ENCODE assay signal across 25 mouse cellular contexts in the genomic region with DNA sequence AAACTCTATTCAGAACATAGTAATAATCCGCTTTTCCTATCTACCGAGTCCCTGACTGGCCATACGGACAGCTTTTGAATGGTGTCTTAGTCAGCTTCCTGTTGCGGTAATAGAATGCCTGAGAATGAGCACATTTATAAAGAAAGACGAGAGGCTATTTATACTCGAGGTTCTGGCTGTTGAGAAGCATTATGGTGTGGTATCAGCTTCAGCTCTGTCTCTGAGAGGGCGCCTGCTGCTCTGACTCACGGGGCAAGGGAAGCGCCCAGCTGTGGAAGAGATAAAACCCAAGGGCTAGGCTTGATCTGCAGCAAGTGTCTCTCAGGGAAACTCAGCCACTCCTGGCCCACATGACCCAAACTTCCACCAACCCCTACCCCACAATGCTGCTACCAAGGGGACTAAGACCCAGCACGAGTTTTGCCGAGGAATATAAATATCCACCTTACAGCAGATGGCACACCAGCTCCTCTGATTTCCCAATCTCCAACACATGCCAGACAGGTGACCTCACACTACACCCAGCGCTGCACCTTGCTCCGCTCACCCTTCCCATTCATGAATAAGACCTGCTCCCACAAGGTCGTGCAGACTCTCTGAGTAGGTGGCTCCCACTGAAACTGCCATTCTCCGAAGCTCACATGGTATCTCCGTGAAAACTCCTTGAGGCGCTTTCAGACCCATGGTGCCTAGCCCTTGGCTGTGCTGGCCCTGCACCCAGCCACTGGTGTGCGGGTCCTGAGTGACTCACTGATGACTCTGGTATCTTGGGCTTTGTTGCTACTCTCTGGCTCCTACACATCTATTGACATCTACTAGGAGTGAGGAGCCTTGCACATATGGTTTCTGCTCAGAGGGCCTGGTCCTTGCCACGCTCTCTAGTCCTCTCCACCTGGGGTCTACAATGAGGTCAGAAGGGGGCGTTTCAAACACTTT. TPM values are rescaled to one million over a fixed set of nuclear protein-coding genes. Genes with fewer than 3 reads are reported as not detected.
DNase-seq lines count a peak whose midpoint lies in the region; ATAC-seq and TF ChIP-seq lines count a peak whose summit lies in the region.
"Had no signal": no experiment of that assay in that cellular context is flagged by ENCODE, and none has a peak within 500 bp of the region (broad histone marks: within the 10 kb centered on the region; RNA-seq: fewer than 3 reads in every experiment).

No protein-coding gene starts in this region.

- H3K27ac ChIP-seq in heart, embryonic 15.5 days = no peak overlapping the region
- H3K27ac ChIP-seq in forebrain, embryonic 16.5 days (ENCODE audit: low read length) = no peak overlapping the region
- H3K27ac ChIP-seq: embryonic facial prominence, embryonic 15.5 days; hindbrain, embryonic 15.5 days; limb, embryonic 12.5 days; liver, embryonic 12.5 days; lung, embryonic 15.5 days; midbrain, embryonic 15.5 days had no signal

- no peak for TF ChIP-seq CTCF in C2C12 (IDR thresholded peaks at IDR 0.05; ENCODE audit: control insufficient read depth, insufficient read depth, insufficient read length)

- H3K9ac ChIP-seq in heart, embryonic 15.5 days = no peak overlapping the region
- no peak overlapping the region for H3K9ac ChIP-seq in forebrain, embryonic 16.5 days (replicated peaks; ENCODE audit: low read depth, low read length)
- H3K9ac ChIP-seq: embryonic facial prominence, embryonic 15.5 days; hindbrain, embryonic 15.5 days; limb, embryonic 12.5 days; liver, embryonic 12.5 days; lung, embryonic 15.5 days; midbrain, embryonic 15.5 days had no signal

- no peaks in the 10 kb centered on the region for H3K27me3 ChIP-seq in heart, embryonic 15.5 days
- no peaks in the 10 kb centered on the region for H3K27me3 ChIP-seq in C2C12 (ENCODE audit: control insufficient read depth, insufficient read depth, insufficient read length)
- H3K27me3 ChIP-seq in forebrain, embryonic 16.5 days (replicated peaks; ENCODE audit: control insufficient read depth, insufficient read depth, low read length) = no peaks in the 10 kb centered on the region
- H3K27me3 ChIP-seq: embryonic facial prominence, embryonic 15.5 days; hindbrain, embryonic 15.5 days; limb, embryonic 12.5 days; liver, embryonic 12.5 days; lung, embryonic 15.5 days; midbrain, embryonic 15.5 days had no signal

- H3K4me3 ChIP-seq in heart, embryonic 15.5 days = no peak overlapping the region
- H3K4me3 ChIP-seq in C2C12 (ENCODE audit: insufficient read depth, poor library complexity, severe bottlenecking) = no peak overlapping the region
- H3K4me3 ChIP-seq in forebrain, embryonic 16.5 days (replicated peaks; ENCODE audit: low read length) = no peak overlapping the region
- H3K4me3 ChIP-seq: embryonic facial prominence, embryonic 15.5 days; hindbrain, embryonic 15.5 days; limb, embryonic 12.5 days; liver, embryonic 12.5 days; lung, embryonic 15.5 days; megakaryocyte, embryonic 14.5 days; midbrain, embryonic 15.5 days had no signal

- DNase-seq in heart, adult 9 months (ENCODE audit: low spot score in 2 of 2) = no peak
- peak; percentile 55 for DNase-seq in 3134 (ENCODE audit: extremely low read depth, insufficient read length, low spot score)
- DNase-seq in left cerebral cortex, adult 9 months (ENCODE audit: low spot score in 2 of 2) = no peak
- DNase-seq: adrenal gland, adult 8-10 months; cerebellum, postnatal 10 days; gastrocnemius, postnatal 10 days; heart, adult 18-20 months; kidney, adult 11 months; retina, postnatal 1 day; right cerebral cortex, postnatal 4 days had no signal

- H3K79me2 ChIP-seq in C2C12 (ENCODE audit: control insufficient read depth, insufficient read depth) = no peaks in the 10 kb centered on the region

- H3K9me3 ChIP-seq in heart, embryonic 15.5 days (replicated peaks) = no peaks in the 10 kb centered on the region
- H3K9me3 ChIP-seq in forebrain, embryonic 16.5 days (ENCODE audit: control insufficient read depth, low read length) = no peaks in the 10 kb centered on the region
- H3K9me3 ChIP-seq: embryonic facial prominence, embryonic 15.5 days; hindbrain, embryonic 15.5 days; liver, embryonic 12.5 days; lung, embryonic 15.5 days; midbrain, embryonic 15.5 days had no signal

- no peak overlapping the region for H3ac ChIP-seq in C2C12 (ENCODE audit: control insufficient read depth, insufficient read length, low read depth)

- peak; percentile 43 for ATAC-seq in heart, embryonic 15.5 days (replicated peaks; ENCODE audit: insufficient number of reproducible peaks, insufficient read depth, low FRiP score, low read depth)
- ATAC-seq in megakaryocyte progenitor cell, adult 5-6 weeks (replicated peaks; ENCODE audit: poor library complexity) = 0 out of 2 replicates have a peak, but pooled peaks have one; percentile 20
- ATAC-seq in forebrain, embryonic 16.5 days = no peak
- ATAC-seq: liver, embryonic 12.5 days; midbrain, embryonic 15.5 days had no signal

- H3K36me3 ChIP-seq in heart, embryonic 15.5 days = no peaks in the 10 kb centered on the region
- H3K36me3 ChIP-seq in C2C12 (ENCODE audit: control insufficient read depth, insufficient read depth) = no peaks in the 10 kb centered on the region
- H3K36me3 ChIP-seq in forebrain, embryonic 16.5 days (ENCODE audit: control insufficient read depth, insufficient read depth) = no peaks in the 10 kb centered on the region
- H3K36me3 ChIP-seq: embryonic facial prominence, embryonic 15.5 days; G1E; hindbrain, embryonic 15.5 days; limb, embryonic 12.5 days; liver, embryonic 12.5 days; lung, embryonic 15.5 days; midbrain, embryonic 15.5 days had no signal

- H3K4me2 ChIP-seq in heart, embryonic 15.5 days = no peak overlapping the region
- H3K4me2 ChIP-seq in forebrain, embryonic 16.5 days (ENCODE audit: low read length) = no peak overlapping the region
- H3K4me2 ChIP-seq: embryonic facial prominence, embryonic 15.5 days; hindbrain, embryonic 15.5 days; limb, embryonic 12.5 days; liver, embryonic 12.5 days; lung, embryonic 15.5 days; midbrain, embryonic 15.5 days had no signal

- H3K4me1 ChIP-seq in heart, embryonic 15.5 days (replicated peaks) = peaks cover 6% of the 10 kb centered on the region
- H3K4me1 ChIP-seq in forebrain, embryonic 16.5 days (replicated peaks; ENCODE audit: control insufficient read depth, insufficient read depth, low read length) = peaks cover 19% of the 10 kb centered on the region
- H3K4me1 ChIP-seq: liver, embryonic 12.5 days had no signal

- WGBS in heart, embryonic 15.5 days = 48% methylated on average over 20 of the region's 20 CpGs
- 85% methylated on average over 20 of the region's 20 CpGs for WGBS in forebrain, embryonic 16.5 days

- no peaks in the 10 kb centered on the region for H3K79me3 ChIP-seq in C2C12 (ENCODE audit: low read depth)

TF ChIP-seq in C2C12, 6 proteins besides CTCF, POLR2A, EP300 and RAD21:
- TF ChIP-seq CEBPB (IDR thresholded peaks at IDR 0.05; ENCODE audit: low read depth) (peak; percentile 75), MYOG (IDR thresholded peaks at IDR 0.05; ENCODE audit: control insufficient read depth, extremely low read depth, insufficient read length) (no peak), FOSL1 (IDR thresholded peaks at IDR 0.05; ENCODE audit: insufficient read depth, low read length, poor library complexity, severe bottlenecking) (peak; percentile 48), MAX (IDR thresholded peaks at IDR 0.05) (peak; percentile 24), USF1 (IDR thresholded peaks at IDR 0.05; ENCODE audit: low read depth) (peak; percentile 74), MYOD1 (IDR thresholded peaks at IDR 0.05; ENCODE audit: control insufficient read depth, insufficient read length, low read depth) (peak; percentile 19)

RNA-seq across cellular contexts. Expression of a gene that starts 20.1 kb away (rescaled TPM):
- polyA plus RNA-seq in heart, embryonic 15.5 days (2015; fragmentation: Nextera tagmentation; extraction: Ambion mirVana) = 0.13 TPM in 1 of 2 replicates, not detected in the other
- 0.29 TPM for polyA plus RNA-seq in C2C12 (2012; fragmentation: generic; extraction: Trizol)
- not detected in 2 replicates for total RNA-seq in megakaryocyte progenitor cell, adult 5-6 weeks (2015)
- not detected in 2 replicates for total RNA-seq in megakaryocyte progenitor cell, adult 5-6 weeks (2017)
- polyA plus RNA-seq in forebrain, embryonic 16.5 days (2015; fragmentation: Nextera tagmentation; extraction: Ambion mirVana) = 0.14 and 0.19 TPM in 2 replicates
- total RNA-seq: G1E; heart, adult 18-20 months; heart, postnatal 25 days had no signal
- polyA plus RNA-seq: G1E; kidney, embryonic 16.5 days; large intestine, adult 2 months; limb, embryonic 12.5 days; liver, embryonic 12.5 days had no signal
